Mouse (Mus musculus): ENCODE data around the gene Zbtb24. TPM values are rescaled to one million over a fixed set of nuclear protein-coding genes. Genes with fewer than 3 reads are reported as not detected.

The Zbtb24 gene
- polyA plus RNA-seq, 1 experiment from 2014 or later: 23.5 TPM

DNA sequence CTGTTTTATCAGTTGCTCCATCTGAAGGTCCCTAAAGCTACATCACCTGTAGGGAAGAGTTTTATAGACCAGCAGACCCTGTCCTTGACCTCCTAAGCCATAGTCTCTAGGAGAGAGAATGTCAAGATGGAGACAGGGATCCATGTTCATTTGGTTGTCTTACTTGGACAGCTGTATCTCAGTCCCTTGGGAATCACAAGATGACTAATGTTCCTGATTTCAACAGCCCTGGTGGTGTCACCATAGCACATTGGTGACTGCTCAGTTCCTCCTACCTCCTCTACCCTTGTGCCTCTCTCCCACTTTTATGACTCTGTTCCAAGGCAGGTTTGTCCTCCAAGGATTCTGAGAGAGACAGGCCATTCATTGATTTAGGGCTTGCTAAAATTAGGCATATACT, 64.7 kb downstream of the Zbtb24 start:
- no peaks in the 10 kb centered on the region for H3K9me3 ChIP-seq
- H3K9ac ChIP-seq (replicated peaks): no peak overlapping the region
- H3K27me3 ChIP-seq: no peaks in the 10 kb centered on the region
- no peak overlapping the region for H3K27ac ChIP-seq (replicated peaks)
- 0 out of 2 replicates have a peak, but pooled peaks cover 5% of the 10 kb centered on the region for H3K4me1 ChIP-seq
- no peak for ATAC-seq (ENCODE audit: low FRiP score, low read depth)
- H3K36me3 ChIP-seq: no peaks in the 10 kb centered on the region
- H3K4me3 ChIP-seq: no peak overlapping the region
- H3K4me2 ChIP-seq (replicated peaks): no peak overlapping the region

Other genes with a start within 250 kb of the Zbtb24 start
- 22.3 and 23.5 TPM in 2 replicates for gene Fig4, start 147.1 kb upstream of the Zbtb24 start, polyA plus RNA-seq (2016; fragmentation: Nextera tagmentation; extraction: Ambion mirVana)
- gene Ak9, start 146.4 kb upstream of the Zbtb24 start, polyA plus RNA-seq (2016; fragmentation: Nextera tagmentation; extraction: Ambion mirVana): 0.08 TPM in 1 of 2 replicates, not detected in the other
- gene Mical1, start 25.9 kb downstream of the Zbtb24 start, polyA plus RNA-seq (2016; fragmentation: Nextera tagmentation; extraction: Ambion mirVana): 43.4 and 45.0 TPM in 2 replicates
- gene Smpd2, start 40.0 kb downstream of the Zbtb24 start, polyA plus RNA-seq (2016; fragmentation: Nextera tagmentation; extraction: Ambion mirVana): 48.2 and 53.1 TPM in 2 replicates
- gene Ppil6, start 40.1 kb downstream of the Zbtb24 start, polyA plus RNA-seq (2016; fragmentation: Nextera tagmentation; extraction: Ambion mirVana): 0.73 and 1.5 TPM in 2 replicates
- 87.1 and 89.3 TPM in 2 replicates for gene Cd164, start 69.0 kb downstream of the Zbtb24 start, polyA plus RNA-seq (2016; fragmentation: Nextera tagmentation; extraction: Ambion mirVana)

All from midbrain, embryonic 12.5 days (tissue).